Mouse (Mus musculus) ES-Bruce4 (cell line): ENCODE measurements around the gene Ube2cbp.

ENCODE experiments used
- CTCF ChIP-seq: IDR thresholded peaks from one replicate; pipeline ENCODE4 v1.8.1; 2011; ENCODE audit warnings: low read depth, low read length
- EP300 ChIP-seq: IDR thresholded peaks from 2 replicates; pipeline ENCODE4 v1.6.1; 2011; ENCODE audit warnings: low read depth, low read length; ENCODE audit not compliant: insufficient read depth
- POLR2A ChIP-seq: IDR thresholded peaks from one replicate; pipeline ENCODE4 v1.8.1; 2011; ENCODE audit warnings: low read length; ENCODE audit not compliant: insufficient read depth

- TF ChIP-seq CTCF (no peak), POLR2A (no peak), EP300 (no peak)
Measured at GRCm38 (mm10) chr9:86301407-86301806, 163.3 kb downstream of the Ube2cbp start.
